Mouse (Mus musculus) myocyte (in vitro differentiated cells): Measurements from ENCODE around the gene Traf3.

Experiments
- E2F4 ChIP-seq: IDR thresholded peaks from one replicate; pipeline ENCODE4 v1.6.1; 2011; ENCODE audit warnings: mild to moderate bottlenecking, control low read depth, moderate library complexity; ENCODE audit not compliant: insufficient read depth
- POLR2A ChIP-seq: IDR thresholded peaks from one replicate; pipeline ENCODE4 v1.6.1; 2011; ENCODE audit warnings: low read depth, mild to moderate bottlenecking, control low read depth, moderate library complexity; ENCODE audit not compliant: insufficient read length
- POLR2AphosphoS2 ChIP-seq: IDR thresholded peaks from one replicate; pipeline ENCODE4 v1.6.1; 2011; ENCODE audit warnings: low read depth, control low read depth; ENCODE audit not compliant: insufficient read length
- USF1 ChIP-seq: IDR thresholded peaks from one replicate; pipeline ENCODE4 v1.6.1; 2011; ENCODE audit warnings: low read depth, mild to moderate bottlenecking, control low read depth, moderate library complexity

DNA sequence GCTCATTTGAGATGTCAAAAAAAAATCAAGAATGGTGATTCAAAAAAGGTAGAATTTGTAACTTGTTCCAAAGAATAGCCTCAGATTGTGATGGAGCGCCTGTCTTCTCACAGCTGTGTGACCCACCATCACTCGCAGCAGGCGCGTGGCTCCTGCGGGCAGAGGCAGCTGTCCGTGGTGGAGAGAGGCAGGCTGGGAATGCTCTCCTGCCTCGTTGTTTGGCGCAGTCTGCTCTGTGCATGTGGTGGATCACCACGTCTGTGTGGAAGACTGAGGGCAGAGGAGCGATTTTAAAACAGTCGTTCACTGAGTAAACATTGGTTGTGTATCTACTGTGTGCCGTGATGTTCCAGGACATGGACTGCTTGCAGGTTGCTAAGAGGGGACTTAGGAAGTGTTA lies 77.6 kb downstream of the Traf3 start:
- TF ChIP-seq USF1 (no peak), E2F4 (no peak), POLR2A (no peak), POLR2AphosphoS2 (no peak)
